Mouse (Mus musculus) olfactory bulb, adult 2 months (tissue): ENCODE results near the gene Calm3.

Experiments used
- CTCF ChIP-seq: fragments of 200-500 bp; IDR thresholded peaks from 2 replicates; pipeline ENCODE4 v1.5.1; 2012; ENCODE audit warnings: low read depth, mild to moderate bottlenecking, low read length, moderate library complexity; ENCODE audit not compliant: insufficient read depth
- POLR2A ChIP-seq: fragments of 200-500 bp; IDR thresholded peaks from 2 replicates; pipeline ENCODE4 v1.6.1; 2012; ENCODE audit warnings: mild to moderate bottlenecking, low read depth, low read length, moderate library complexity; ENCODE audit not compliant: insufficient read depth

GRCm38 (mm10) chr7:16920150-16920579 lies 3.7 kb downstream of the Calm3 start:
- TF ChIP-seq CTCF: no peak
- TF ChIP-seq POLR2A: no peak
